Mouse (Mus musculus): ENCODE results near the gene Olfr846.

Gene Olfr846

GRCm38 (mm10) chr9:19363905-19364304 is at the start of gene Olfr846:
Gene Olfr846 (minus strand): TSS chr9:19364005.
- no peak for DNase-seq

GRCm38 (mm10) chr9:19378569-19378968 is 14.8 kb upstream of the Olfr846 start, which contains the start of gene Olfr847:
Gene Olfr847 (minus strand): TSS chr9:19378669.
- DNase-seq, result no peak

- no peak for DNase-seq
These were observed 27.6 kb downstream of the Olfr846 start, which contains the start of gene Olfr845 for GRCm38 (mm10) chr9:19336157-19336556. Gene Olfr845 (plus strand): TSS chr9:19336457.

- no peak for DNase-seq
These were observed 47.8 kb downstream of the Olfr846 start, which contains the start of gene Olfr844 for GRCm38 (mm10) chr9:19316047-19316446. Gene Olfr844 (plus strand): TSS chr9:19316347.

Measured in layer of hippocampus, adult 9-11 months (tissue).